Mouse (Mus musculus) adrenal gland, postnatal 4 days (tissue): ENCODE results near the gene Tyrp1. TPM values are rescaled to one million over a fixed set of nuclear protein-coding genes. Genes with fewer than 3 reads are reported as not detected.

ENCODE experiments used
- DNase-seq, 2 experiments: peaks; one replicate each; pipeline ENCODE4 v3.0.0; 2021 to 2022; ENCODE audit warnings: low spot score in 2 of 2, mixed read lengths in 2 of 2
- total RNA-seq, 2 experiments: library from RNA; stranded (reverse); gene quantifications; 2 replicates each; pipeline ENCODE4 v1.2.3; 2021

Gene Tyrp1
- total RNA-seq, 2 experiments from 2014 or later, result 0.34 TPM; not detected in 1

DNA sequence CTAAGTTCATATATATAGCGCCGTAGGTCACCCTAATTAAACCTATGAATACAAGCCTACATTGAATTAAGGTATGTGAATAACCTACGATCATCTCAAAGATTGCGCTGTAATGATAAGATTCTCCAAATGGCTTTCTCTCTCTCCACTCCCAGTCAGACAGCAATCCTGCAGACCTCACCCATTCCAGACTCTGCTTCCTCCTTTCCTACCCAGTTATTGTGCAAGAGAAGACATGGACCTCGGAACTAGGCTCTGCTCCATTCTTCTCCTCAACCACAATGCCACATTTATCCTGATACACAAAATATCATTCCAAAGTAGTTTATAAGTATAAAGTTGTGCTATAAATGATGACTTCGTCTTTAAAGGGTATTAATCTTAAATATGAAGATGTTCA is 57.1 kb downstream of the Tyrp1 start:
- no peak for DNase-seq

DNA sequence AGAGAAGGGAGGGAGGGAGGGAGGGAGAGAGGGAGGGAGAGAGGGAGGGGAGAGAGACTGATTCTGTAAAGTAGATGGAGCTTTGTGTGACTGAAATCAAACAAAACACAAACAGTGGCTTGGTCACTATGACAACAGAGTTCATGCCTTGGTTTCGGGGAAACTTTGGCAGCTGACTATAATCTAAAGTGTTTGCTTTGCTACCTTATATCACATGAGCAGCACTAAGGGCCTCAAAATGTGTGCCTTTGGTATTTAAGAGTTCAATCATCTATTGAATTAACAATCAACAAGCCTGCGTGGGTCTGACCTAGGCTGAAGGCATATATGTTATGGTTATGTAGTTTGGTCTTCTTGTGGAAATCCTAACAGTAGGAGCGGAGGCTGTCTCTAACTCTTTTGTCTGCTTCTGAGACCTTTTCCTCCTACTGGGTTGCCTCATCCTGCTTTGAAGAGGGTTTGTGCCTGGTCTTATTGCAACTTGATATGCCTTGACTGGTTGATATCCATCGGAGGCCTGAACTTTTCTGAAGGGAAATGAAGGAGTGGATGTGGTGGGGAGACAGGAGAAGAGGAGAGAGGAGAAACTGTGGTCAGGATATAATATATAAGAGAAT is 61.5 kb downstream of the Tyrp1 start:
- no peak for DNase-seq

Other genes with a start within 250 kb of the Tyrp1 start
- gene Lurap1l, start 76.5 kb downstream of the Tyrp1 start, total RNA-seq, result 1 to 10 TPM; 6.3 to 7.2 TPM